Mouse (Mus musculus) limb, embryonic 15.5 days (tissue): Measurements from ENCODE around the gene Ctbp2. TPM values are rescaled to one million over a fixed set of nuclear protein-coding genes. Genes with fewer than 3 reads are reported as not detected.
"Not testable (repeated sequence)": the region's sequence is repeated elsewhere in the genome, so short reads cannot be mapped to it uniquely, and the experiment has no call there.

Experiments
- ATAC-seq: fragments of 200-750 bp; cut with Nextera tagmentation; 2 replicates; pipeline ENCODE4 v1.8.0; 2017; ENCODE audit warnings: low read depth, moderate TSS enrichment; ENCODE audit not compliant: insufficient number of reproducible peaks, low FRiP score, low TSS enrichment
- H3K27ac ChIP-seq: fragments of 300-500 bp; sonication (generic); 2 replicates; pipeline ENCODE4 v1.5.1; 2015; ENCODE audit warnings: moderate library complexity, mild to moderate bottlenecking, inconsistent platforms
- H3K27me3 ChIP-seq: fragments of 300-500 bp; sonication (generic); 2 replicates; pipeline ENCODE4 v1.6.1; 2015; ENCODE audit warnings: inconsistent platforms
- H3K36me3 ChIP-seq: fragments of 300-500 bp; sonication (generic); 2 replicates; pipeline ENCODE4 v1.6.1; 2015; ENCODE audit warnings: inconsistent platforms
- H3K4me1 ChIP-seq: fragments of 300-500 bp; sonication (generic); 2 replicates; pipeline ENCODE4 v1.6.1; 2015; ENCODE audit warnings: inconsistent platforms
- H3K4me2 ChIP-seq: fragments of 300-500 bp; sonication (generic); 2 replicates; pipeline ENCODE4 v1.6.1; 2015; ENCODE audit warnings: mild to moderate bottlenecking, inconsistent platforms
- H3K4me3 ChIP-seq: fragments of 300-500 bp; sonication (generic); 2 replicates; pipeline ENCODE4 v1.5.1; 2015; ENCODE audit warnings: mild to moderate bottlenecking, inconsistent platforms
- H3K9ac ChIP-seq: fragments of 300-500 bp; sonication (generic); 2 replicates; pipeline ENCODE4 v1.6.1; 2015; ENCODE audit warnings: inconsistent platforms
- H3K9me3 ChIP-seq: fragments of 300-500 bp; sonication (generic); 2 replicates; pipeline ENCODE4 v1.6.1; 2016; ENCODE audit warnings: inconsistent platforms
- WGBS: fragments of 180-500 bp; shearing (Covaris S2); methylation state at CpG from one replicate; pipeline ENCODE4 v1.1.7; 2015; 5-methylcytosine and 5-hydroxymethylcytosine counted together
- polyA plus RNA-seq: library from polyadenylated mRNA; unstranded; fragments of >200 nt; fragmentation: Nextera tagmentation; extraction: Ambion mirVana; gene quantifications from 2 replicates; pipeline ENCODE4 v1.2.1, GENCODE M21; 2015

The Ctbp2 gene
- polyA plus RNA-seq, 1 experiment from 2014 or later, result 56.3 TPM

DNA sequence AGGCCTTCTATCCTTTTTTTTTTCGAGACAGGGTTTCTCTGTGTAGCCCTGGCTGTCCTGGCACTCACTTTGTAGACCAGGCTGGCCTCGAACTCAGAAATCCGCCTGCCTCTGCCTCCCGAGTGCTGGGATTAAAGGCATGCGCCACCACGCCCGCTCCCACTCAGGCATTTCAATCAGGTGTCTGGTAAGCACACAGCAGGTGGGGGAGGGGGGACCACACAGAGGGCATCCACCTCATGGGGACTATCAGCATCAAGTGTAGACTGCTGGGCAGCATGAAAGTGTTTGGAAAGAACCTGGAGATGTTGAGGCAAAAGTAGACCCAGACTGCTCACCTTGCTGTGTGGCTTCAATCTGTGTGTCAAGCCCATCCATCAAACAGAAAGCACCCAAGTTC is 28.5 kb downstream of the Ctbp2 start:
- WGBS, result 86% methylated on average over 7 of the region's 7 CpGs
- peaks cover 45% of the 10 kb centered on the region for H3K4me1 ChIP-seq

DNA sequence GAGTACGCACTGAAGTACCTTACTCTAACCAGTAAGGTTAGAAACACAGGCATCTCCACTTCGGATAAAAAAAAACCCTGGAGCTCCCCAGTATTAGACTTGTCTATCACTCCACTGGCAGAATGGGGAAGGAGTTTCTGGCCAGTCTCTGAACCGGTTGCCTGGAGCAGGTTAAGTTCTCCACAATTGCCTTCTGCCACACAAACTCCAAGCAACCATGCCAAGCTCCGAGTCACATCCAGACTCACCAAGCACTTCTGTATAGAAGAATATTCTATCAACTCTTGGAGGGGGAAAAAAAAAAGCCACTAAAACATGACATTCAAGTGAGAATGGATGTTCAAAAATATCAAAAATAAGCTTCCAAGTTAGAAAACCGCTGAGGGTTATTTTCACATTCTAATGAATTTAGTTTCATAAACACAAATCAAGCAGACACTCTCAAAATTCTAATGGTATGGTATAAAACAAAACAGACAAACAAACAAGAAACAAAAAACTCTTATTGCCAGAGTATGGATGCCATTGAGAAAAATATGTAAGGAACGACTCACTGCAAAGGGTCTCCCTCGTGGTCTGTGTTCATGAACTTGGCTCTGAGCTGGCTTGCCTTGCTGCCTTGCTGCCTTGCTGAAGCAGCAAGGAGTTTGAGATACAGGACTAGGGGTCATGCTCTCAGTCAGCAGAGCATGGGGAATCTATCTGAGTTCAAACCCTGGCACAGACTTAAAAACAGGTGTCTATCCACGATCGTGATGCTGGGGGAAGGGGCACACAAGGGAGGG is 29.3 kb downstream of the Ctbp2 start:
- H3K4me3 ChIP-seq, result no peak overlapping the region
- no peak overlapping the region for H3K4me2 ChIP-seq
- H3K27me3 ChIP-seq, result no peaks in the 10 kb centered on the region
- no peaks in the 10 kb centered on the region for H3K36me3 ChIP-seq
- WGBS, result 64% methylated on average over 9 of the region's 9 CpGs
- H3K9me3 ChIP-seq, result no peaks in the 10 kb centered on the region
- ATAC-seq, result no peak
- no peak overlapping the region for H3K27ac ChIP-seq
- H3K9ac ChIP-seq, result no peak overlapping the region
- peaks cover 45% of the 10 kb centered on the region for H3K4me1 ChIP-seq

More for the DNA sequence above, 28.5 kb downstream of the Ctbp2 start:
- not testable (repeated sequence) for H3K27ac ChIP-seq, H3K9ac ChIP-seq, H3K4me2 ChIP-seq, H3K9me3 ChIP-seq, H3K4me3 ChIP-seq, ATAC-seq, H3K27me3 ChIP-seq, H3K36me3 ChIP-seq

- H3K4me1 ChIP-seq, result peaks cover 48% of the 10 kb centered on the region
- no peak overlapping the region for H3K4me2 ChIP-seq
- H3K27ac ChIP-seq, result 0 out of 2 replicates have a peak overlapping the region, but pooled peaks have one; percentile 38
- no peak overlapping the region for H3K4me3 ChIP-seq
- WGBS, result 38% methylated on average over 3 of the region's 3 CpGs
- H3K27me3 ChIP-seq, result no peaks in the 10 kb centered on the region
- no peaks in the 10 kb centered on the region for H3K36me3 ChIP-seq
- H3K9ac ChIP-seq, result no peak overlapping the region
- ATAC-seq, result no peak
- H3K9me3 ChIP-seq, result no peaks in the 10 kb centered on the region
These were observed 30.0 kb downstream of the Ctbp2 start for GRCm38 (mm10) chr7:133094161-133094560.

- WGBS, result 42% methylated on average over 5 of the region's 5 CpGs
- ATAC-seq, result no peak
- Histone ChIP-seq H3K27ac (0 out of 2 replicates have a peak overlapping the region, but pooled peaks have one; percentile 38), H3K4me2 (no peak overlapping the region), H3K27me3 (no peaks in the 10 kb centered on the region), H3K9ac (no peak overlapping the region), H3K4me1 (peaks cover 48% of the 10 kb centered on the region), H3K9me3 (no peaks in the 10 kb centered on the region), H3K36me3 (no peaks in the 10 kb centered on the region), H3K4me3 (no peak overlapping the region)
These were observed 30.4 kb downstream of the Ctbp2 start for GRCm38 (mm10) chr7:133093731-133094130.

DNA sequence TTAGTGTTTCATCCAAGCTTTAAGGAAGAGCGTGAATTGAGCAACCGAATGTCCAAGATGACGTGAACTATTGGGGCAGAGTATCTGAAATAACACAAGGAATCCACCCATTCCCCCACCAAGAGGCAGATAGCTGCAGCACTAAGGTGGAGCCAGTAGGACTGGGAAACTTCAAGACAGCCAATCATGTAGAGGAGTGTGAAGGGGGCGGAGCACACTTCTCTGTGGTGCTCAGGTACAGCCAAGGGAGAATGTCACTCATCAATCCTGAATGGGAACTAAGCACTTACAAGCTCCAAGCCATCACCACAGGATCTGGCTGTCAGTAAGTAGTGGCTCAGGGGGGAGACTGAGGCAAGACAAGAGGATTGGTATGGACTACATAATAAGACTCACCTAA is 33.5 kb downstream of the Ctbp2 start:
- Histone ChIP-seq H3K4me1 (peaks cover 40% of the 10 kb centered on the region), H3K4me2 (no peak overlapping the region), H3K9me3 (no peaks in the 10 kb centered on the region), H3K4me3 (no peak overlapping the region), H3K27me3 (no peaks in the 10 kb centered on the region), H3K27ac (no peak overlapping the region), H3K36me3 (no peaks in the 10 kb centered on the region), H3K9ac (no peak overlapping the region)
- ATAC-seq, result no peak
- WGBS, result 91% methylated on average over 4 of the region's 4 CpGs

- ATAC-seq, result no peak
- Histone ChIP-seq H3K27me3 (no peaks in the 10 kb centered on the region), H3K4me3 (no peak overlapping the region), H3K4me1 (peaks cover 33% of the 10 kb centered on the region), H3K36me3 (no peaks in the 10 kb centered on the region), H3K27ac (peak overlapping the region; percentile 33; the same call in 1 of the 2 replicates), H3K9me3 (no peaks in the 10 kb centered on the region), H3K4me2 (no peak overlapping the region), H3K9ac (no peak overlapping the region)
- 86% methylated on average over 11 of the region's 11 CpGs for WGBS
These were observed 34.4 kb downstream of the Ctbp2 start for GRCm38 (mm10) chr7:133089621-133090260.

DNA sequence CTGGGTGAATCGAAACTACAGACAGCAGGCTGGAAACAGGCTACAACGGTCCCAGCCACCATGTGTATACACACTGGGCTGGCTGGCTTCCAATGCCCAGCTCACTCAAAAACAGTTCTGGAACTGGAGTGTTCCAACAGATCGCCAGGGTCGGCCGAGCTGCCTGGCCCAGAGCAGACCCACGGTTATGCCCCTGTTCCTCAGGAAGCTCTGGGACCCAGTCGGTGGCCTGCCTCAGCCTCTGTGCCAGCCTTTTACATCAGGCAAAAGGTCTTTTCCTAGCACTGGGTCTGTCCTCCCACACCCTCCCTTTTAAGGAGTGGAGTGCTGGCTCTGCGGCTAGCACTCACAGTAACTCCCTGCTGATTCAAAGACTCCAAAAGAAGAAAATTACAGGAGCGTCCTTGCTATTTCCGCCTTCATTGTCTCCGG is 35.3 kb downstream of the Ctbp2 start:
- Histone ChIP-seq H3K4me2 (peak overlapping the region; percentile 6; the same call in 1 of the 2 replicates), H3K9ac (no peak overlapping the region), H3K9me3 (no peaks in the 10 kb centered on the region), H3K27ac (peak overlapping the region; percentile 58), H3K4me1 (peaks cover 29% of the 10 kb centered on the region), H3K36me3 (no peaks in the 10 kb centered on the region), H3K4me3 (no peak overlapping the region), H3K27me3 (no peaks in the 10 kb centered on the region)
- WGBS, result 26% methylated on average over 11 of the region's 11 CpGs
- peak; percentile 25; the same call in 1 of the 2 replicates for ATAC-seq

DNA sequence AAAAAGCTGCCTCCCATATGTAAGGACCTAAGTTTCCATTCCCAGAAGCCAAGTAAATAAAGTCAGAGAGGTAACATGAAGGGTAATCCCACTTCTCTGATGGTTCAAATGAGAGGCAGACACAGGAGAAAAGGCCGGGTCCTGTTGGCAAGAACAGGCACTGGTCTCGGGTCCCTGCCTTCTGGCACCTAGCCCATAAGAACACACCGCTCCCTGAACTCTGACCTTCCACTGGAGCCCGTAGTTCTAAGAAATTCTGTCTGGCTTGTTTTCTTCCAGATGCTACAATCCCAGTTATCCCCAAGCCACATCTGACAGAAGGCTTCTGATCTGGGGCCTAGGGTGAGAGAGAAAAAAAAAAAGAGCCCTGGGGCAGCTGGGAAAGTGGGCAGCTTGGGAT is 35.7 kb downstream of the Ctbp2 start:
- 61% methylated on average over 4 of the region's 4 CpGs for WGBS
- H3K4me3 ChIP-seq, result no peak overlapping the region

DNA sequence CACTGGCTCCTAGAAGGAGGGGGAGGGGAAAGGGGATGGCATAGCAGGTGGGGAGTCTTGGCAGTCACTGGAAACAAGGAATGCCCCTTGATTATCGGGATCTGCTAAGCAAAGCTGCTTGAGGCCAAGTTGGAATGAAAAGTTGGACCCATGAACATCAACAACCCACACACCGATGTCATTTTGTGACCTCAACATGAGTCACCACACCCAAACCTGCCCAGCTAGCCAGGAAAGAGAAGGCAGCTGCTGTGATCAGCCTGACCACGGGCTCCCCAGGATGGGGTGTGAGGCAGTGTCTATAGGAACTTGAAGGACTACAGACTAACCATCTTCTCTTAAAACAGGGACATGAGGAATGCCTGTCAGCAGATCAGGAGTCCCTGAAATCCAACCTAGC is 38.7 kb downstream of the Ctbp2 start:
- no peak for ATAC-seq
- H3K9ac ChIP-seq, result no peak overlapping the region
- WGBS, result 73% methylated on average over 3 of the region's 3 CpGs
- peaks cover 22% of the 10 kb centered on the region for H3K4me1 ChIP-seq
- peaks cover 4% of the 10 kb centered on the region; the same call in 1 of the 2 replicates for H3K36me3 ChIP-seq
- H3K4me2 ChIP-seq, result no peak overlapping the region
- no peak overlapping the region for H3K27ac ChIP-seq
- no peaks in the 10 kb centered on the region for H3K9me3 ChIP-seq
- H3K4me3 ChIP-seq, result no peak overlapping the region
- no peaks in the 10 kb centered on the region for H3K27me3 ChIP-seq

More for the DNA sequence above, 35.7 kb downstream of the Ctbp2 start:
- H3K27me3 ChIP-seq, result no peaks in the 10 kb centered on the region
- no peak for ATAC-seq
- 0 out of 2 replicates have a peak overlapping the region, but pooled peaks have one; percentile 6 for H3K4me2 ChIP-seq
- no peaks in the 10 kb centered on the region for H3K36me3 ChIP-seq
- H3K27ac ChIP-seq, result peak overlapping the region; percentile 58
- no peaks in the 10 kb centered on the region for H3K9me3 ChIP-seq
- H3K9ac ChIP-seq, result no peak overlapping the region
- H3K4me1 ChIP-seq, result peaks cover 25% of the 10 kb centered on the region

GRCm38 (mm10) chr7:133083936-133084614 is 40.1 kb downstream of the Ctbp2 start:
- Histone ChIP-seq H3K9me3 (no peaks in the 10 kb centered on the region), H3K27ac (no peak overlapping the region), H3K9ac (no peak overlapping the region), H3K4me2 (no peak overlapping the region), H3K36me3 (peaks cover 5% of the 10 kb centered on the region; the same call in 1 of the 2 replicates), H3K27me3 (no peaks in the 10 kb centered on the region), H3K4me3 (no peak overlapping the region), H3K4me1 (peaks cover 11% of the 10 kb centered on the region)
- no peak for ATAC-seq
- 81% methylated on average over 13 of the region's 13 CpGs for WGBS

DNA sequence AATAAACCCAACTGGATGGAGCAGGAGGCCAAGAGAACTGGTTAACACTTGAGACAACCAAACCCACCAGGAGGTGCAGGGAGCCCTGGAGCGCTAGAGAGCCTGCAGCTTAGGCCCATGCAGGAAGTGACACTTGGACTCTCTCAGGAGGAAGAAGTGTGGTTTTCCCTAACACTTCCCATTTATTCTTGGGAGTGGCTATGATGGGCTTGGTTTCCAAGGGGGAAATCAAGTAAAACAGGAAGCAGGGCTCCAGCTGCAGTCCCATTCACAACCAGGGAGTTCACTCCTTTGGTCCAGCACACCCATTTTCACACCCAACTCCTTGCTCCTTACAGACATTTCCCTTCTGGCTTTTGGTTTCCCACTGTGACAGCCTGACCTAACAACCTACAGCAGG is 45.2 kb downstream of the Ctbp2 start:
- no peak for ATAC-seq
- no peak overlapping the region for H3K4me2 ChIP-seq
- no peaks in the 10 kb centered on the region for H3K27me3 ChIP-seq
- no peaks in the 10 kb centered on the region; the same call in 1 of the 2 replicates for H3K4me1 ChIP-seq
- no peaks in the 10 kb centered on the region for H3K9me3 ChIP-seq
- H3K36me3 ChIP-seq, result peaks cover 5% of the 10 kb centered on the region; the same call in 1 of the 2 replicates
- no peak overlapping the region for H3K4me3 ChIP-seq
- no peak overlapping the region for H3K27ac ChIP-seq
- WGBS, result 79% methylated on average over 1 of the region's 1 CpGs
- H3K9ac ChIP-seq, result no peak overlapping the region
